Mouse (Mus musculus) liver, postnatal 0 days (tissue): ENCODE data around the gene Adgrg4.

Experiments
- CTCF ChIP-seq: sonication (generic); IDR thresholded peaks from 2 replicates; pipeline ENCODE4 v1.5.1; 2016; ENCODE audit warnings: antibody characterized with exemption, low read depth
- EP300 ChIP-seq: IDR thresholded peaks from 2 replicates; pipeline ENCODE4 v1.6.1; 2016; ENCODE audit warnings: antibody characterized with exemption, low read depth, mild to moderate bottlenecking

DNA sequence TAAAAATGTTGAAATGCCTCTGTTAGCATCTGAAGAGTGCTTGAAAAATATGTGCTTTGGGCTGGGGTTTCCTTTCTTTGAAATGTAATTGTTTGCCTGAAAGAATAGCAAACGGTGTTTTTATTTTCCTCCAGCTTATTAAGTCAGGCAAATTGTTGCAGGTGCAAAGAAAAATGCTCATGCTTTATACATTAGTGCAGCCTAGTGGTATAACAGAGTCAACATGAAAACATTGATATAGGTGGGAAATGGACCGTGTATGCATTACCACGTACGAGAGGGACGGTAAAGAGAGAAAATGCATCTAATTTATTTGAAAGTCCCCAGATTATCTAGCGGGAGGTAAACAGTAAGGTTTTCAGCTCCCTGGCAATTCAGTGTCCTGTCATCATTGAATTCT lies 173.9 kb downstream of the Adgrg4 start:
- TF ChIP-seq CTCF (no peak), EP300 (no peak)
